Mouse (Mus musculus): Measurements from ENCODE around the gene 4930451I11Rik. TPM values are rescaled to one million over a fixed set of nuclear protein-coding genes. Genes with fewer than 3 reads are reported as not detected.
A peak's percentile ranks its signal among the peaks of the same experiment; 100 is the strongest.

4930451I11Rik gene
- polyA plus RNA-seq, 1 experiment from 2014 or later: 0.43 TPM

DNA sequence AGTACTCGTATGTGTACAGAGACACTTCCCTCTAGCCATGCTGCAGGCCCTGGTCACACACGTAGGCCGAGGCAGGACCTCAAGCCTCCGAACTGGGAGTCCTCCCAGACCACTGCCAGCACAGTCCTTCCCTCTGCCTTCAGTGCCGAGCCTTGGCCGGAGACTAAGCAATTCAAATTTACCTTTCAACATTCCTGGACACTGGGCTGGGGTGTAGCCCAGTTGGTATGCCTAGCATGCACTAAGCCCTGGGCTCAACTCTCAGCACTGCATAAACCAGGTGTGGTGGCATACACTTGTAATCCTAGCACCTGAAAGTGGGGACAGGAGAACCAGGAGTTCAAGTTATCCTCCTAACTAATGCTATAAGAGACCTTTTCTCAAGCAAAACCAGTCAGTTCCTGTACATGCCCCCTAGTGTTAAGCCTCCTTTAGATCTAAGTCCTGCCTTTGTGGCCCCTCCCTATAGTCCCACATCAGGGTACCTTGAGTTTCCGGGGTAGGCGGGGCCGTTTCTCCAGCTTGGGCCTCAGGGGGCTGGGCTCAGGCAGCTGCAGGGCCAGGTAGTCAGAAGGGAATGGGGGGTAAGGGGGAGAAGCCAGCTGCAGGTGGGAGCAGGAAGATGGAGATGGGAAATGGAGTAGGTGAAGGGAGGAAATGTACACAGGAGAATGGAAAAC is 25.4 kb upstream of the 4930451I11Rik start:
- no peak for ATAC-seq (ENCODE audit: low FRiP score, low read depth)
- H3K36me3 ChIP-seq: peaks cover 41% of the 10 kb centered on the region

DNA sequence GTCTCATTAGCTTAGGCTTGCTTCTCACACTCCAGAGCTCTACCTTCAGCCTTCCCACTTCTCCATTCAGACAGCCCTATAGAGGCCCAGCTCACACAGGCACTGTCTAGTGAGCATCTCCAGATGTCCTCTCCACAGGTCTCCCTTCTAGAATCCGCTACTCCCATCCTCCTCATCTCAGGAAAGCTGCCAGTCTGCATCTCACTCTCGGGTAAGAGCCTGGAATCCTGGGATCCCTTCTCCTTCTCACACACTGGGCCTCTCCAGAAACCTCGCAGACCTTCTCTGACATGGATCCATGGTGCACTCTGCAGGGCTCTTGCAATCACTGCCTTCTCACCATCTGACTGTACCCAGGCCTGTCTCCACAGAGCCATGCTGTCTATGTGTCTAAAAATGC is 24.2 kb upstream of the 4930451I11Rik start:
- no peak overlapping the region for H3K9ac ChIP-seq
- H3K27ac ChIP-seq (replicated peaks): no peak overlapping the region
- no peak for ATAC-seq (ENCODE audit: low FRiP score, low read depth)
- no peaks in the 10 kb centered on the region for H3K9me3 ChIP-seq
- no peaks in the 10 kb centered on the region for H3K27me3 ChIP-seq
- H3K4me2 ChIP-seq: no peak overlapping the region
- no peak overlapping the region for H3K4me3 ChIP-seq
- H3K36me3 ChIP-seq: peaks cover 42% of the 10 kb centered on the region
- peaks cover 1% of the 10 kb centered on the region for H3K4me1 ChIP-seq (replicated peaks)
- 86% methylated on average over 3 of the region's 3 CpGs for WGBS

More for the DNA sequence above, 25.4 kb upstream of the 4930451I11Rik start:
- WGBS: 80% methylated on average over 9 of the region's 9 CpGs
- Histone ChIP-seq H3K4me3 (no peak overlapping the region), H3K9ac (no peak overlapping the region), H3K4me2 (no peak overlapping the region), H3K27ac (replicated peaks) (no peak overlapping the region), H3K27me3 (no peaks in the 10 kb centered on the region), H3K9me3 (no peaks in the 10 kb centered on the region), H3K4me1 (replicated peaks) (peaks cover 10% of the 10 kb centered on the region)

DNA sequence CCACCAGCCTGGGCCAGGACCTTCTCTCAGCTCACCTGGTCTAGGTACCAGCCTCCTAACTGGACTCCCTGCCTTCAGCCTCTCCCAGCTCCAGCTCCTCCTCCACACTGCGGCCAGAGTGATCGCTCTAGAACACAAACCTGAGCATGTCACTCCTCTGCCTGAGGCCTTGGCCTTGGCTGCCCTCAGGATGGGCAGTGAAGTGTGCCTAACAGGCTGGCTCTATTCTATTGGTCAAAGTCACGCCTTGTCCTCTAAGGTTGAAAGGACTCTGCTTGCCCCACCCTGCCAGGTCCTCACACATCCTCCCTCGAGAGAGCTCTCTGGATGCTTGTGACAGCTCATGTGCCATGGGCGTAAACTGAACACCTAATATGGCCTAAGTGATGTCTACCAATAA is 22.0 kb upstream of the 4930451I11Rik start:
- 87% methylated on average over 5 of the region's 5 CpGs for WGBS
- ATAC-seq (ENCODE audit: low FRiP score, low read depth): no peak
- Histone ChIP-seq H3K4me1 (replicated peaks) (peaks cover 11% of the 10 kb centered on the region), H3K27me3 (peaks cover 10% of the 10 kb centered on the region), H3K4me2 (no peak overlapping the region), H3K27ac (replicated peaks) (no peak overlapping the region), H3K36me3 (peaks cover 39% of the 10 kb centered on the region), H3K4me3 (no peak overlapping the region), H3K9me3 (no peaks in the 10 kb centered on the region), H3K9ac (no peak overlapping the region)

DNA sequence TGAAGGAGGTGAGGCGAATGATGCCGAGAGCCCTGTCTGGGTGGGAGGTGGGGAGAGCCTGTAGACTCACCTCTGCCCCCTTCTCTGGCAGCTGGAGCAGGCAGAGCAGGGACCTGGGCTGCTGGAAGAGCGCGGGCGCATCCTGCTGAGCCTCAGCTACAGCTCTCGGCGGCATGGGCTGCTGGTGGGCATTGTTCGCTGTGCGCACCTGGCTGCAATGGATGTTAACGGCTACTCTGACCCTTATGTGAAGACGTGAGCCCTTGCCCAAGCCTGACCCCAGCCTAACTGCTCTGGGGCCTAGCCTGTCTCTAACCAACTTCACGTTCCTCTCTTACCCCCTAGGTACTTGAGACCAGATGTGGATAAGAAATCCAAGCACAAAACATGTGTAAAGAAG is 19.8 kb upstream of the 4930451I11Rik start:
- Histone ChIP-seq H3K4me3 (no peak overlapping the region), H3K27me3 (peaks cover 10% of the 10 kb centered on the region), H3K9me3 (no peaks in the 10 kb centered on the region), H3K4me2 (no peak overlapping the region), H3K9ac (no peak overlapping the region), H3K4me1 (replicated peaks) (peaks cover 24% of the 10 kb centered on the region), H3K36me3 (peaks cover 29% of the 10 kb centered on the region), H3K27ac (replicated peaks) (no peak overlapping the region)
- ATAC-seq (ENCODE audit: low FRiP score, low read depth): no peak
- WGBS: 45% methylated on average over 12 of the region's 12 CpGs

DNA sequence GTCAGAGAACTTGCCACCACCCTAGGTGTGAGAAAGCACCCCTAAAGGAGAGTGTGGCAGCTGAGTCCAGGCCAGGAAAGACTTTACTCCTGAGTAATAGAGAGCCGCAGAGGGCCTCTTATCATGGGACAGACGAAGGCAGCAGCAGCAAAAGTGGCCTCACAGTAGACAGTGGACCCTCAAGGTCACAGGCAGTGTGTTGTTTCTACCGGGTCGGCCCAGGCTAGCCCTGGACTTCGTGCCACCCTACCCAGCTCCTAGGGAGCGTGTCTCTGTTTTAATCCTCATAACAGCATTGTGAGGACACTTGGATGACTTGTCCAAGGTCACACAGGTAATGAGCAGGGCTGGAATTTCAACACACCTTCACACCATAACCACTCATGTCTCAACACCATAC is 18.7 kb upstream of the 4930451I11Rik start:
- Histone ChIP-seq H3K4me2 (no peak overlapping the region), H3K4me1 (replicated peaks) (peaks cover 24% of the 10 kb centered on the region), H3K4me3 (no peak overlapping the region), H3K27me3 (peaks cover 10% of the 10 kb centered on the region), H3K9ac (no peak overlapping the region), H3K36me3 (peaks cover 29% of the 10 kb centered on the region), H3K27ac (replicated peaks) (no peak overlapping the region), H3K9me3 (no peaks in the 10 kb centered on the region)
- WGBS: 86% methylated on average over 6 of the region's 6 CpGs
- ATAC-seq (ENCODE audit: low FRiP score, low read depth): no peak

DNA sequence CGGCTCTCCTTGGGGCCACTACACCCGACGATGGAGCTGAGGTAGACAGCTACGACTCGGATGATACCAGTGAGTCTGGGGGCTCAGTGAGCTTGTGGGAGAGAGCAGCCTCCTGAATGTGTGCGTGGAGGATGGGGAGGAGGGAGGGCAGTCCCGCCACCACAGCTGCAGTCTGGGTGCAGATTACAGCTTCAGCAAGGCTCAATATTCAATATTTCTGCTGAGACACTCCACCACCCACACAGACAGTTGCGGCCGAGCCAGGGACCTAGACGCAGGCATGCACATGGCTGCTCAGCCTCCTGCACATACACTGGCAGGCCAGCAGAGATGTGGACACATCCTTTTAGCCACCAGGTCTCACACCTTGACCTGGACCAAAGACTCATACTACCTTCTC is 17.4 kb upstream of the 4930451I11Rik start:
- Histone ChIP-seq H3K4me2 (peak overlapping the region; percentile 95), H3K27ac (replicated peaks) (0 out of 2 replicates have a peak overlapping the region, but pooled peaks have one; percentile 30), H3K9ac (peak overlapping the region; percentile 64), H3K4me1 (replicated peaks) (peaks cover 24% of the 10 kb centered on the region), H3K4me3 (peak overlapping the region; percentile 55), H3K36me3 (peaks cover 20% of the 10 kb centered on the region), H3K27me3 (peaks cover 10% of the 10 kb centered on the region), H3K9me3 (no peaks in the 10 kb centered on the region)
- peak; percentile 40; the same call in 1 of the 2 replicates for ATAC-seq (ENCODE audit: low FRiP score, low read depth)
- 15% methylated on average over 10 of the region's 10 CpGs for WGBS

DNA sequence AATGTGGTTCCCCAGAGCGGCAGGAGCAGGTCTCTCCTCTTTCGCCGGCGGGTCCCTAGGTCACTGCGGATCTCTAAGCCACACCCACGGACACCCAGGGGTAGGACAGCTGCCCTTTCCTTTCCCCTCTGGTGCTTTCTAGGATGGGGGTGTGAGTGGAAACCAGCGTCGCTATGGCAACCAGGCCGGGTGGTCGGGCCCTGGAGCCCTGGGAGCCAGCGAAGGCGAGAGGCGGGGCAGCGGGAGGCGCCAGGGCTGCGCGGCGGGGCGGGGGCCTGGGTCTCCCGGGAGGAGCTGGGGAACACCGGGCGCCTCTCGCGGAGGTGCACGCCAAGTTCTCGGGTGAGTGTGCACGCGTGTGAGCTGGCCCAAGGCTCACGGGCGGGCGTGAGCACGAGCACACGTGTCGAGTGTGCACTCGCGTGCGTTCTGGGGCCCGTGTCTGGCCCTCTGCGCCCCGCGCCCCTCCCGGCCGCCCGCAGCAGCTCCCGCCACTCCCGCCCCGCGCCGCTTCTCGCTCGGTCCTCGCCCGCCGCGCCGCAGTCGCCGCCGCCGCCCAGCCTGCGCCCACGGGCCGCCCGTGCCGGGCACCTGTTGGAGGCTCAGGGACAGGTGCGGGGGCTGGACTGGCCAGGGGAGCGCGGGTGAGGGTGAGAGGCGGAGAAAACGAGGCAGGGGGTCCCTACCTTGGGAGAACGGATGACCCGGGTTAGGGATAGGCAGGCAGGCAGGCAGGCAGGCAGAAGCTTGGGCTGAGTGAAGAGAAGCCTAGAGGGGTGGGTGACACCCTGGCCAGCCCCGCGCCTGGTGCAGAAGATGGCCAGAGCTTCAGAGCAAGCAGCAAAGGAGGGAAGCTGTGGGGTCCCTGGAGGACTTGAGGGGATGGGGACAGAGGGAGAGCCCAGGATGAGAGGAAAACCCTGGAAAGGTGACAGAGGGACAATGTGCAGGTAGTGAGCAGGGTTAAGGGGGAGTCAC is 16.3 kb upstream of the 4930451I11Rik start:
- under 1% methylated on average over 54 of the region's 74 CpGs for WGBS
- H3K36me3 ChIP-seq: peaks cover 9% of the 10 kb centered on the region
- H3K9me3 ChIP-seq: no peaks in the 10 kb centered on the region
- peaks cover 24% of the 10 kb centered on the region for H3K4me1 ChIP-seq (replicated peaks)
- ATAC-seq (ENCODE audit: low FRiP score, low read depth): peak; percentile 47
- peak overlapping the region; percentile 55 for H3K4me3 ChIP-seq
- H3K27me3 ChIP-seq: peaks cover 10% of the 10 kb centered on the region
- peak overlapping the region; percentile 30; the same call in 1 of the 2 replicates for H3K27ac ChIP-seq (replicated peaks)
- peak overlapping the region; percentile 95 for H3K4me2 ChIP-seq
- peak overlapping the region; percentile 64 for H3K9ac ChIP-seq

DNA sequence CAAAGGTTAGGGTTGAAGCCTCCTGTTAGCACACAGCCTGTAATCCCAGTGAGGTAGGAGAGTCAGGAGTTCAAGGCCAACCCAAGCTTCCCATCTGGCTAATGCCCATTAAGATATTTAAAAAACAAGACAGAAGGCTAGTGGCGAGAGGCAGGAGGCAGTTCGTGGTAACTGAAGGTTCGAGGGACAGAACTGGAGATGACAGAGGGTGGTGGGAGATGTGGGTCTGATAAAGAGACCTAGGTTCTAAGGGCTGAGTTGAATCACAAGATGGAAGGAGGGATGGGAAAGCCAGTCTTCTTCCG is 15.6 kb upstream of the 4930451I11Rik start, which contains the start of gene Doc2a:
Gene Doc2a, plus strand, starts transcription at position 301 of the 305 bp plus-strand sequence.
- peak within 1 kb of the TSS; percentile 95 for H3K4me2 ChIP-seq

DNA sequence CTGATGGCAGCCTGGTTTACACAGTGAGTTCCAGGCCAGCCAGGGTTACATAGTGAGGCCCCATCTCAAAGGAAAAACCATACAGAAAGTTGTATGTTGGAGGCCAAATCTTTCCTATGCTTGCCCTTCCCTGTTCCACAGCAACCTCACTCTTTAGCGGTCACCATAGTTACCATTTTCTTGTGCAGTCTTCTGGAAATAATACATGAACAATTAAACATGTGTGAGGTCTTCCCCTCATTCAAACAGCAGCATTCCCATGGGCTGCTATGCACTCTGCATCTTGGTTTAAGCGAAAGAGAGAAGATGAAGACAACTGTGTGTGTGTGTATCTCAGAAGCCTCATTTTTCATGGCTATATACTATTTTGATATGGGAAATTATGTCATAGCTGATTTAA is 14.1 kb upstream of the 4930451I11Rik start:
- no peak overlapping the region for H3K27ac ChIP-seq (replicated peaks)
- no peak overlapping the region for H3K4me3 ChIP-seq
- H3K9ac ChIP-seq: no peak overlapping the region
- WGBS: 29% methylated on average over 2 of the region's 2 CpGs
- H3K27me3 ChIP-seq: peaks cover 10% of the 10 kb centered on the region
- H3K4me1 ChIP-seq (replicated peaks): peaks cover 24% of the 10 kb centered on the region
- no peaks in the 10 kb centered on the region for H3K9me3 ChIP-seq
- no peak overlapping the region for H3K4me2 ChIP-seq
- H3K36me3 ChIP-seq: no peaks in the 10 kb centered on the region
- ATAC-seq (ENCODE audit: low FRiP score, low read depth): no peak

More for the DNA sequence above, 15.6 kb upstream of the 4930451I11Rik start, which contains the start of gene Doc2a:
- Histone ChIP-seq H3K36me3 (peaks cover 3% of the 10 kb centered on the region; the same call in 1 of the 2 replicates), H3K4me1 (replicated peaks) (peaks cover 24% of the 10 kb centered on the region), H3K4me3 (peak within 1 kb of the TSS; percentile 55), H3K9ac (peak within 1 kb of the TSS; percentile 64), H3K27ac (replicated peaks) (peak within 1 kb of the TSS; percentile 30; the same call in 1 of the 2 replicates), H3K27me3 (peaks cover 10% of the 10 kb centered on the region), H3K9me3 (no peaks in the 10 kb centered on the region)
- WGBS: 16% methylated on average over 4 of the region's 4 CpGs
- no peak for ATAC-seq (ENCODE audit: low FRiP score, low read depth)

DNA sequence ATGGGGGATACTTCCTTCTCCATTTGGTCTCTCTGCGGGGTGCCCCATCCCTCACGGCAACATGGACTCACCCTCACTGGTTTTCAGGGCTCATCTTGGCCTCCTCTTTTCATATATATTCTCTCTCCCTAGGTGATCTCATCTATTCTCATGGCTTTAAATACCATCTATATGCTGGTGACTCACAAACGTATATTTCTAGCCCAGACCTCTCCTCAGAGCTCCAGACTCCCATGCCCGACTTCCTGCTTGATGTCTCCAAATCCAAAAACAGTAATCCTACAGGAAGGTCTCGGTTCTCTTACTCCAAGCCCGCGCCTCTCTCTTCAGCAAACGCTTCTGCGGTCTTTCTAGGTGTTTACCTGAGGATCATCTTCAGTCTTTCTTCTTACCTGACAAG is 11.8 kb upstream of the 4930451I11Rik start:
- ATAC-seq (ENCODE audit: low FRiP score, low read depth): no peak
- WGBS: 81% methylated on average over 9 of the region's 9 CpGs
- H3K9ac ChIP-seq: no peak overlapping the region

DNA sequence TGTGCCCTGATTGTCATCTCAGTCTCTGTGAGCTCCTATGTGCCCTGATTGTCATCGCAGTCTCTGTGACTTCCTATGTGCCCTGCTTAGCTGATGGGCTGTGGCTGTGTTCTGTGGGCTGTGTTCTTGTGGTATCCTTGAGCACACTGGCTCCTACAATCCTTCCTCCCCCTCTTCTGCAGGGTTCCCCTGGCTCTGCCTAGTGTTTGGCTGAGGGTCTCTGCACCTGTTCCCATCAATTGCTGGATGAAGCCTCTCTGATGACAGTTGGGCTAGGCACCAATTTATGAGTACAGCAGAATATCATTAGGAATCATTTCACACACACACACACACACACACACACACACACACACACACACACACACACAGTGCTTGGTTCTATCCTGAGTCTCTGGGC is 1.9 kb upstream of the 4930451I11Rik start:
- Histone ChIP-seq H3K4me1 (replicated peaks) (peaks cover 16% of the 10 kb centered on the region), H3K9ac (no peak overlapping the region), H3K4me2 (no peak overlapping the region), H3K9me3 (no peaks in the 10 kb centered on the region), H3K27ac (replicated peaks) (no peak overlapping the region), H3K36me3 (no peaks in the 10 kb centered on the region), H3K27me3 (no peaks in the 10 kb centered on the region), H3K4me3 (no peak overlapping the region)
- 100% methylated on average over 1 of the region's 1 CpGs for WGBS
- ATAC-seq (ENCODE audit: low FRiP score, low read depth): no peak

More for the DNA sequence above, 11.8 kb upstream of the 4930451I11Rik start:
- Histone ChIP-seq H3K36me3 (no peaks in the 10 kb centered on the region), H3K27ac (replicated peaks) (no peak overlapping the region), H3K27me3 (no peaks in the 10 kb centered on the region), H3K9me3 (no peaks in the 10 kb centered on the region), H3K4me2 (no peak overlapping the region), H3K4me3 (no peak overlapping the region), H3K4me1 (replicated peaks) (peaks cover 11% of the 10 kb centered on the region)
